Mouse (Mus musculus) kidney, postnatal 0 days (tissue): ENCODE results near the gene Pknox2. TPM values are rescaled to one million over a fixed set of nuclear protein-coding genes. Genes with fewer than 3 reads are reported as not detected.

Experiments
- ATAC-seq: fragments of 200-750 bp; cut with Nextera tagmentation; replicated peaks from 2 replicates; pipeline ENCODE4 v1.8.0; 2017; ENCODE audit warnings: low read depth, moderate number of reproducible peaks, moderate TSS enrichment, moderate library complexity; ENCODE audit not compliant: low FRiP score
- DNase-seq: peaks from one replicate; pipeline ENCODE4 v3.0.0-alpha.2; 2016; ENCODE audit warnings: low spot score
- H3K27ac ChIP-seq: fragments of 300-500 bp; sonication (generic); 2 replicates; pipeline ENCODE4 v1.5.1; 2014; ENCODE audit warnings: mild to moderate bottlenecking
- H3K27me3 ChIP-seq: fragments of 300-500 bp; sonication (generic); 2 replicates; pipeline ENCODE4 v1.6.1; 2014; ENCODE audit warnings: low read length, mixed read lengths; ENCODE audit not compliant: insufficient read depth
- H3K36me3 ChIP-seq: fragments of 300-500 bp; sonication (generic); 2 replicates; pipeline ENCODE4 v1.6.1; 2014; ENCODE audit warnings: low read length, mixed read lengths; ENCODE audit not compliant: insufficient read depth
- H3K4me1 ChIP-seq: fragments of 300-500 bp; sonication (generic); replicated peaks from 2 replicates; pipeline ENCODE4 v1.6.1; 2014; ENCODE audit warnings: antibody characterized with exemption, low read length, mixed read lengths; ENCODE audit not compliant: insufficient read depth
- H3K4me2 ChIP-seq: fragments of 300-500 bp; sonication (generic); 2 replicates; pipeline ENCODE4 v1.6.1; 2014; ENCODE audit warnings: mild to moderate bottlenecking, low read length, moderate library complexity, mixed read lengths
- H3K4me3 ChIP-seq: fragments of 300-500 bp; sonication (generic); replicated peaks from 2 replicates; pipeline ENCODE4 v1.5.1; 2014; ENCODE audit warnings: low read depth, low read length
- H3K9ac ChIP-seq: fragments of 300-500 bp; sonication (generic); 2 replicates; pipeline ENCODE4 v1.6.1; 2014; ENCODE audit warnings: low read depth, low read length
- H3K9me3 ChIP-seq: fragments of 300-500 bp; sonication (generic); replicated peaks from 2 replicates; pipeline ENCODE4 v1.6.1; 2016; ENCODE audit warnings: low read length, inconsistent platforms, mixed read lengths
- CTCF ChIP-seq: IDR thresholded peaks from 2 replicates; pipeline ENCODE4 v1.5.1; 2016; ENCODE audit warnings: antibody characterized with exemption, low read depth, mild to moderate bottlenecking, moderate library complexity
- WGBS: fragments of 180-500 bp; shearing (Covaris S2); extraction: QIAGEN DNeasy Blood & Tissue Kit; methylation state at CpG from one replicate; pipeline ENCODE4 v1.1.7; 2014; 5-methylcytosine and 5-hydroxymethylcytosine counted together
- polyA plus RNA-seq: library from polyadenylated mRNA; unstranded; fragments of >200 nt; fragmentation: Nextera tagmentation; extraction: Ambion mirVana; gene quantifications from 2 replicates; pipeline ENCODE4 v1.2.1, GENCODE M21; 2015

The Pknox2 gene
- polyA plus RNA-seq, 1 experiment from 2014 or later, result 6.0 TPM

- Histone ChIP-seq H3K4me3 (no peak overlapping the region), H3K27ac (no peak overlapping the region), H3K9ac (no peak overlapping the region), H3K4me2 (no peak overlapping the region), H3K4me1 (0 out of 2 replicates have a peak, but pooled peaks cover 8% of the 10 kb centered on the region), H3K36me3 (no peaks in the 10 kb centered on the region), H3K9me3 (no peaks in the 10 kb centered on the region), H3K27me3 (no peaks in the 10 kb centered on the region)
- ATAC-seq (no peak), DNase-seq (no peak)
- 81% methylated on average over 7 of the region's 7 CpGs for WGBS
- no peak for TF ChIP-seq CTCF
These were observed 13.7 kb downstream of the Pknox2 start for GRCm38 (mm10) chr9:37133495-37133894.

- Histone ChIP-seq H3K36me3 (no peaks in the 10 kb centered on the region), H3K27me3 (no peaks in the 10 kb centered on the region), H3K4me2 (no peak overlapping the region), H3K4me3 (no peak overlapping the region), H3K4me1 (0 out of 2 replicates have a peak, but pooled peaks cover 8% of the 10 kb centered on the region), H3K9me3 (no peaks in the 10 kb centered on the region), H3K9ac (no peak overlapping the region), H3K27ac (no peak overlapping the region)
- WGBS, result 92% methylated on average over 6 of the region's 6 CpGs
- no peak for TF ChIP-seq CTCF
- no peak for DNase-seq
- ATAC-seq, result no peak
These were observed 18.2 kb downstream of the Pknox2 start for GRCm38 (mm10) chr9:37129046-37129445.

- TF ChIP-seq CTCF, result no peak
- Histone ChIP-seq H3K27me3 (no peaks in the 10 kb centered on the region), H3K4me3 (no peak overlapping the region), H3K9ac (no peak overlapping the region), H3K36me3 (no peaks in the 10 kb centered on the region), H3K4me1 (0 out of 2 replicates have a peak, but pooled peaks cover 3% of the 10 kb centered on the region), H3K9me3 (no peaks in the 10 kb centered on the region), H3K4me2 (no peak overlapping the region), H3K27ac (no peak overlapping the region)
- DNase-seq (no peak), ATAC-seq (no peak)
- WGBS, result 88% methylated on average over 2 of the region's 2 CpGs
These were observed 21.0 kb downstream of the Pknox2 start for GRCm38 (mm10) chr9:37126197-37126596.

- DNase-seq, result peak; percentile 54
- ATAC-seq, result no peak
- no peak overlapping the region for H3K4me3 ChIP-seq
- peaks cover 3% of the 10 kb centered on the region; the same call in 1 of the 2 replicates for H3K4me1 ChIP-seq
- peak; percentile 56; the same call in 1 of the 2 replicates for TF ChIP-seq CTCF
- H3K4me2 ChIP-seq, result no peak overlapping the region
- WGBS, result 78% methylated on average over 8 of the region's 8 CpGs
- no peak overlapping the region for H3K9ac ChIP-seq
- H3K27ac ChIP-seq, result no peak overlapping the region
- H3K9me3 ChIP-seq, result no peaks in the 10 kb centered on the region
- H3K36me3 ChIP-seq, result no peaks in the 10 kb centered on the region
- H3K27me3 ChIP-seq, result no peaks in the 10 kb centered on the region
These were observed 22.3 kb downstream of the Pknox2 start for GRCm38 (mm10) chr9:37124696-37125480.

GRCm38 (mm10) chr9:37123384-37123783, 23.8 kb downstream of the Pknox2 start:
- H3K36me3 ChIP-seq, result no peaks in the 10 kb centered on the region

GRCm38 (mm10) chr9:37122971-37123370, 24.2 kb downstream of the Pknox2 start:
- WGBS, result 68% methylated on average over 6 of the region's 6 CpGs
- Histone ChIP-seq H3K4me3 (no peak overlapping the region), H3K9me3 (no peaks in the 10 kb centered on the region), H3K27ac (no peak overlapping the region), H3K4me2 (no peak overlapping the region), H3K27me3 (no peaks in the 10 kb centered on the region), H3K36me3 (no peaks in the 10 kb centered on the region), H3K9ac (no peak overlapping the region), H3K4me1 (peaks cover 3% of the 10 kb centered on the region; the same call in 1 of the 2 replicates)
- TF ChIP-seq CTCF, result no peak
- DNase-seq, result no peak
- ATAC-seq, result no peak

More at GRCm38 (mm10) chr9:37123384-37123783, 23.8 kb downstream of the Pknox2 start:
- H3K9me3 ChIP-seq, result no peaks in the 10 kb centered on the region
- DNase-seq (no peak), ATAC-seq (no peak)
- H3K27me3 ChIP-seq, result no peaks in the 10 kb centered on the region
- WGBS, result 75% methylated on average over 7 of the region's 7 CpGs
- no peak overlapping the region for H3K4me2 ChIP-seq
- H3K4me3 ChIP-seq, result no peak overlapping the region
- peaks cover 3% of the 10 kb centered on the region; the same call in 1 of the 2 replicates for H3K4me1 ChIP-seq
- H3K9ac ChIP-seq, result no peak overlapping the region
- no peak overlapping the region for H3K27ac ChIP-seq
- TF ChIP-seq CTCF, result no peak
